Mouse (Mus musculus) kidney, postnatal 36 days (tissue): ENCODE results near the gene Srrm4.
"Not testable (repeated sequence)": the region's sequence is repeated elsewhere in the genome, so short reads cannot be mapped to it uniquely, and the experiment has no call there.

ENCODE experiments used
- DNase-seq, 2 experiments: peaks; one replicate each; pipeline ENCODE4 v3.0.0; 2021 to 2022; ENCODE audit warnings: mixed read lengths in 2 of 2

Gene Srrm4

GRCm38 (mm10) chr5:116440251-116440650 is 151.4 kb downstream of the Srrm4 start:
- DNase-seq: no peak

DNA sequence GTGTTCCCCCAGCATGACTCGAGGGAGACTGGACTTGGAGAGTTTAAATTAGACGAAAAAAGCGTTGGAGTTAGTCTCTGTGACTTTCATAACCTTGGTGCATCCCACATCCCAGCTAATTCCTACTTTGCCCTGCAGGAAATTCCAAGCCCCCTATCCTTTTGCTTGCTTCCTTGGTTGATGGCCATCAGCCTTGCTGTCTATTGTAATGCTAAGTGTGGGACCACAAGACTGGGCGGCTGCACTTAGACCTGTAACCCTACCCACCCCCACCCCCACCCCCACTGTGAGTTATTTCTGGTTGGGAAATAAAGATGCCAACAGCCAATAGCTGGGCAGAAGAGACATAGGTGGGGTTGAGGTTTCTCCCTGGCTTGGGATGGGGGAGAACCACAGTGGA is 153.3 kb downstream of the Srrm4 start:
- no peak for DNase-seq

GRCm38 (mm10) chr5:116436117-116436516 is 155.5 kb downstream of the Srrm4 start:
- no peak for DNase-seq

- DNase-seq: no peak
These were observed 156.4 kb downstream of the Srrm4 start for GRCm38 (mm10) chr5:116434976-116435850.

DNA sequence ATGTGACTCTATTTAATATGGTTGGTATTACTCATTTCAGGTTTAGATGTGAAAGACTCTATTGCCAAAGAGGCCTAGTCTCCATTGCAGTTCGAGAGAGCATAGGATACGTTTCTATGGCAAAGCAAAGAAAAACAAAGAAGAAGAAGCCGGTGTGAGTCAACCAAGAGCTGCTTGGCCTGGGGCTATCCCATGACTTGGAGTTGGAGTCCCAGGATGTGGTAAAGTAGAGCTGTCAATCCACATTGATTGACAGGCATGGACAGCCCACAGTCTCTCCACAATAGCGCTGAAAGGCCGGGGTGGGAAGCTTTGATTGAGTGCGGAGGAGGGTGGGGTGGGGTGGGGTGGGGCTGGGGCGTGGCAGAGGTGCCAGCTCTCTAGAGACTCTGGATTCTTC is 158.7 kb downstream of the Srrm4 start:
- DNase-seq: no peak

GRCm38 (mm10) chr5:116426701-116427100 is 164.9 kb downstream of the Srrm4 start:
- DNase-seq: no peak

DNA sequence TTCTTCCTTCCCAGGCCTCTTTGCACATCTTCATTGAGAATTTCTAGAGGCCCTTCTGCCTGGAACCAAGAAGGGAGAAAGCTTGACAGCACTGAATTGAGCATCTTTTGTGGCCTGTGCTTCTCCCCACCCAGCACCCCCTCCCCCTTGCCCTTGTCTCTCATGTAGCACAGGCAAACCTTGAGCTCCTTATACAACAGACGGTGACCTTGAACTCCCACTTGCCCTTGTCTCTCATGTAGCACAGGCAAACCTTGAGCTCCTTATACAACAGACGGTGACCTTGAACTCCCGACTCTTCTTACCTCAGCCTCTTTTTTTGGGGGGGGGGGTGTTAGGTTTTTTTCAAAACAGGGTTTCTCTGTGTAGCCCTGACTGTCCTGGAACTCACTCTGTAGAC is 165.9 kb downstream of the Srrm4 start:
- DNase-seq: not testable (repeated sequence)

DNA sequence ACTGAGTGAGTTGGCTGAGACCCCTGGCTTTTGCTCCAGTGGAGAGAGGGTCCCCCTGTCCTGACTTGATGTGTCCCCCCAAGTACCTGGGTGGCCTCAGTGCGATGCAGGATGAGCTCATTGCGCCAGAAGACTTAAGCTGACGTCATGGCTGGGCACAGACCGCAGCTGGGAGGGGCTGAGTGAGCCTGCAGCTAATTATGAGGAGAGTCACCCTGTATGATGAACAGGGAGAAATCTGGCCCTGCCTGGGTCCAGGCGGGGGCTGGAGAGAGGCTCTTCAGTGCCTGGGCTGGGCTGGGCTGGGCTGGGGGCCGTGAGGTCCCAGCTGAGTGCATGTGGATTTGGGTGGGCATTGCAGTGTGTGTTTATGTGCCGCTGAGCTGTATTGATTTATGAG is 166.3 kb downstream of the Srrm4 start:
- DNase-seq: no peak

GRCm38 (mm10) chr5:116423746-116424145 is 167.9 kb downstream of the Srrm4 start:
- no peak for DNase-seq

DNA sequence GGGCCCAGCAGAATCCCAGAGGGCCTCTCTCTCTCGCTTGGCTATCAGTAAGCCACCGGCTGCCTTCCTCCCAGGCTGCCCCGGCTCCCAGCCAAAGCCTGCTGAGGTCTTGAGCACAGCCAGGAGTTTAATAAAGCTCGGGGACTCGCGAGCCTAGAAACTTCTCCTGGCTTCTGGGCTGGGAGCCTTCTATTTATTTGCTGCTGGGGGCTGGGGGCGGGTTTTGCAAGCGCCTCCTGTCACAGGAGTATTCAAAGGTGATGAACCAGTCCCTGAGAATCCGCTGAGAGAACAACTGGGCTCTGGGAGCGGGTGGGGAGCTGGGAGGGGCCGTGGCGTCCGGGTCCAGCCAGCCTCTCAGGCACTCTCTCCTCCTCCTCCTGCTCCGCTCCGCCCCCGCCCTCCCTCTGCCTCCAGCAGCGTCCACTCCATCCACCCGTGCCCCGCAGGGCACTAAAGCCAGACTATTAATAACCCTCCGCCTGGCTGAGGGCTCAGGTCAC is 168.9 kb downstream of the Srrm4 start, which contains the start of gene Hspb8:
Gene Hspb8, minus strand, starts transcription at position 166 of the 503 bp plus-strand sequence.
- peak; percentile 65 to 74 for DNase-seq

GRCm38 (mm10) chr5:116421791-116422481 is 169.7 kb downstream of the Srrm4 start:
- DNase-seq: no peak

DNA sequence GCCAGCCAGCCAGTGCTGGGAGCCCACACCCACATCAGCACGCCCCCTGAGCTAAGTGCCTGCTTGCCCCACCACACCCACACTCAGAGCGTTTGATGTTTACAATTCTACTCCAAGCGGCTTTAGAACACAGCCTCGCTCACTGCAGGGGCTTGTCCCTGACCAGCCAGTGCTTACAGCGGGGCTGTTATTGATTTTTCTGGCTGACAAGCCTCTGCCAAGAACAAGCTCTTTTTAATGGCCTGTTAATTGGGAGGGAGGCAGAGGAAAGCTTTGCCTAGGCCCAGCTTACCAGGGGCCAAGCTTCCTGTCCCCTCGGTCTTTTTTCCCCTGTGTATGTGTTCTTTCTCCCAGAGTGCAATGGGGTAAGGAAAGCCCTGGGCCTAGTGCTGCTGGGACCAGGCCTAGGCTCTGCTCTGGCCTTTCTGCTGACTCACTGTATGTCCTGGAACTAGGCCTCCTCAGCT is 170.8 kb downstream of the Srrm4 start:
- no peak for DNase-seq

DNA sequence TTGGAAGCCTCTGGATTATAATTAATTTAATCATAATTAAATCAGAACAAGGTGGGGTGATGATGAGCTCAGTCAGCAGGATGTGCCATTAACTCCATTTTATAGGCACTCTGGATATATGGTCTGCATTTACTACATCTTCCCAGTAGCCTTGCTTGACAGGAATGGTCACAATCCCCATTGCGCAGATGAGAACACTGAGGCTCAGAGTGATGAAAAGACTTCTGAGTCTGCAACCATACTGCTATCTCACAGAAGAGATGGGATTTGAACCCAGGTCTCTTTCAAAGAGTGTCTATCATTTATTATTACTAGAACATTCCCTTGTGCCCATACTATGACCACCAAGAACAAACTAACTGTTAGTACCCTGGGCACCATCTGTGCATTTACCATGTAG is 171.4 kb downstream of the Srrm4 start:
- no peak for DNase-seq

- DNase-seq: no peak
These were observed 172.1 kb downstream of the Srrm4 start for GRCm38 (mm10) chr5:116419322-116420045.

DNA sequence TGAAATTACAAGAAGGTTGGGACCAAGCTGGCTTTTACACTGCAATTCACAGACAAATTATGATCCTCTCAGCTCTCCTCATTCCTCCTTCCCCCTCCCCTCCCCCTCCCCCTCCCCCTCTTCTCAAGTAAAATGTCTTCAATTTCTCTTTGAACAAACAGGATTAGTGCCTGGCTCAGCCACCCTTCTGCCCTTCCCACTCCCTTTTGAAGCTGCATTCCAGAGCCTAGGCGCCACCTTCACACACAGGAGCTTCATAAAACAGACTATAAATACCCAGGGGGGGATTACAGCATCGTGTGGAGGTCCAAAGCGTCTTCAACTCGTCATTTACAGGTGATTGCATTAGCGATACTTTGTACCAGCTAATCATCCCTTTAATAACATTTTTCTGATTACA is 175.4 kb downstream of the Srrm4 start:
- no peak for DNase-seq

GRCm38 (mm10) chr5:116409689-116410590 is 181.7 kb downstream of the Srrm4 start:
- DNase-seq: peak; percentile 23 to 28

DNA sequence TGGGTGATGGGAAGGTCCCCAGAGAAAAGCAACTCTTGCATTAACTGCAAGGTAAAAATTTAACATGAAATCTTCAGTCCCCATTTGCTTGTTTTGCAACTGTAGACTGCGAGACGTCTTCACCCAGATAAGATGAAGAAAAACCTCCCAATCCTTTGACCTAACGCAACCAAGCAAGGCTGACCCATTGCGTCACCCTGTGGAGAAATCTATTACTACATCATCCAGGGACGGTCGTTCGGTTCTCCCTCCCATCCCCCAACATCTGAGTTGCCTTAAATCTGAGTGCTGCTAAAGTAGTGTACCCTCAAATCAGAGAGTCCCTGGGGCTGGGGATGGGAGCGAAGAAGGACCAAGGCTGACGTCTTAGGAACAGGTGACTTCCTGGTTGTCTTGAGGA is 182.7 kb downstream of the Srrm4 start:
- DNase-seq: no peak

- DNase-seq: peak; percentile 19 to 26
These were observed 183.7 kb downstream of the Srrm4 start for GRCm38 (mm10) chr5:116407936-116408335.

- no peak for DNase-seq
These were observed 184.3 kb downstream of the Srrm4 start for GRCm38 (mm10) chr5:116407321-116407720.

DNA sequence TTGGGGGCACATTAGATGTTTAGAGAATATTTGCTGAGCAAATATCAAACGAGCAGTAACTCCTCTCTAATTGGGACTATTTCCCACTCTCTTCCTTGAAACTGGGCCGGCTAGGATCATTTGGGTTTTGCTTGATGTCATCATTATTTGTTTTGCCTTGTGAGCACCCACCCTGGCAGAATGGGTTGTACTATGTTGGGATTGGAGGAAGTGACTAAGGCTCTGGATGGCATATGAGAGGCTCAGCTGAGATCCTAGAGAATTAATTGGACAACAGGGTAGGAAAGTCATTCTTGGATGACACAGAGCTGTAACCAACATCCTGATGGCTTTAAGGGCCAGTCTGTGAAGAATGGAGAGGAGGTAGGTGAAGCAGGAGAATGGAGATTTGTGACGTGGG is 185.1 kb downstream of the Srrm4 start:
- no peak for DNase-seq

DNA sequence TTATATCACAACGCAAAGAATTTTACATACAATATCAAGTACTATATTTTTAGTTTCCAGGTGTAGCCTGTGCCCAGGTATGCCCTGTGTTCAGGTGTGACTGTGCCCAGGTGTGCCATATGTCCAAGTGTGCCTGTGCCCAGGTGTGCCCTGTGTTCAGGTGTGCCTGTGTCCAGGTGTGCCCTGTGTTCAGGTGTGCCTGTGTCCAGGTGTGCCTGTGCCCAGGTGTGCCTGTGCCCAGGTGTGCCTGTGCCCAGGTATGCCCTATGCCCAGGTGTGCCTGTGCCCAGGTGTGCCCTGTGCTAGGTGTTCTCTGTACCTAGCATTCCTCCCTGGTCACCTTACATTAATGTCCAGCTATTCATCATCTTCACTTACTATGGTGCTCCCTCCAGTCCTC is 185.7 kb downstream of the Srrm4 start:
- DNase-seq: no peak

DNA sequence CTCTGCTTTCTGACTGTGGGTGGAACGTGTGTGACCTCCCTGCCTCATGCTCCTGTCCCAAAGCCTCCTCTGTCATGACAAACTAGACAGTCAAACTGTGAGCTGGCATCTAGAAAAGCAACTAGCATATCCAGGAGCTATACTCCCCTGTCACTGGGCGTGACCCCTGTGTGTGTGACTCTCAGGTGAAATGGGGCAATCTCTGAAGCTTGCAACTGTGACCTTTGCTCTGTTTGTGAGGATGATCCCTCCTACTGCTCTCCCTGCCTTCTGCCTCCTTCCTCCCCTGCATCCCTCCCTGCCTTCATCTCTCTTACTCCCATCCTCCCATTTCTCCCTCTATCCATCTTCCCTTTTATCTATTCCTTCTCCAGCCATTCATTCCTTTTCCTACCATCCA is 187.6 kb downstream of the Srrm4 start:
- DNase-seq: no peak
